Mouse (Mus musculus) C2C12 (cell line): Measurements from ENCODE around the gene Rpl10a. TPM values are rescaled to one million over a fixed set of nuclear protein-coding genes. Genes with fewer than 3 reads are reported as not detected.

Source experiments
- H3K27me3 ChIP-seq: one replicate; pipeline ENCODE4 v1.6.1; 2011; ENCODE audit not compliant: control insufficient read depth, insufficient read depth, insufficient read length
- H3K36me3 ChIP-seq: one replicate; pipeline ENCODE4 v1.6.1; 2011; ENCODE audit not compliant: control insufficient read depth, insufficient read depth
- H3K4me3 ChIP-seq: one replicate; pipeline ENCODE4 v1.5.1; 2011; ENCODE audit warnings: mild to moderate bottlenecking, control low read depth; ENCODE audit not compliant: poor library complexity, insufficient read depth, severe bottlenecking
- H3K79me2 ChIP-seq: one replicate; pipeline ENCODE4 v1.6.1; 2011; ENCODE audit not compliant: control insufficient read depth, insufficient read depth
- H3K79me3 ChIP-seq: one replicate; pipeline ENCODE4 v1.6.1; 2011; ENCODE audit warnings: low read depth, control low read depth
- H3ac ChIP-seq: one replicate; pipeline ENCODE3; 2011; ENCODE audit warnings: low read depth; ENCODE audit not compliant: control insufficient read depth, insufficient read length
- CEBPB ChIP-seq: IDR thresholded peaks from one replicate; pipeline ENCODE4 v1.6.1; 2011; ENCODE audit warnings: low read depth, mild to moderate bottlenecking, control low read depth, moderate library complexity
- CTCF ChIP-seq: IDR thresholded peaks from one replicate; pipeline ENCODE4 v1.5.1; 2011; ENCODE audit not compliant: control insufficient read depth, insufficient read depth, insufficient read length
- FOSL1 ChIP-seq: IDR thresholded peaks from one replicate; pipeline ENCODE4 v1.8.0; 2011; ENCODE audit warnings: mild to moderate bottlenecking, low read length; ENCODE audit not compliant: poor library complexity, insufficient read depth, severe bottlenecking
- MAX ChIP-seq: IDR thresholded peaks from one replicate; pipeline ENCODE4 v1.6.1; 2011; ENCODE audit warnings: mild to moderate bottlenecking, control low read depth
- MYOD1 ChIP-seq: IDR thresholded peaks from one replicate; pipeline ENCODE4 v1.6.1; 2011; ENCODE audit warnings: low read depth; ENCODE audit not compliant: control insufficient read depth, insufficient read length
- MYOG ChIP-seq: IDR thresholded peaks from one replicate; pipeline ENCODE4 v1.6.1; 2011; ENCODE audit not compliant: control insufficient read depth, insufficient read length; ENCODE audit errors: extremely low read depth
- USF1 ChIP-seq: IDR thresholded peaks from one replicate; pipeline ENCODE4 v1.6.1; 2011; ENCODE audit warnings: low read depth, mild to moderate bottlenecking, control low read depth, moderate library complexity
- polyA plus RNA-seq: library from polyadenylated mRNA; unstranded; fragments of >200 nt; fragmentation: generic; extraction: Trizol; gene quantifications from one replicate; pipeline ENCODE4 v1.2.1, GENCODE M21; 2012; ENCODE audit warnings: missing spikeins

Rpl10a gene
- polyA plus RNA-seq, 1 experiment: 3,499 TPM

GRCm38 (mm10) chr17:28380255-28380654 lies 52.0 kb downstream of the Rpl10a start:
- no peaks in the 10 kb centered on the region for H3K36me3 ChIP-seq
- no peaks in the 10 kb centered on the region for H3K79me3 ChIP-seq
- no peaks in the 10 kb centered on the region for H3K27me3 ChIP-seq
- TF ChIP-seq MYOG (no peak), CEBPB (no peak), USF1 (no peak), MYOD1 (no peak), CTCF (no peak), FOSL1 (no peak), MAX (no peak)
- no peak overlapping the region for H3ac ChIP-seq
- H3K79me2 ChIP-seq: no peaks in the 10 kb centered on the region
- no peak overlapping the region for H3K4me3 ChIP-seq

Other genes starting within 250 kb of the Rpl10a start
- not detected for gene Tcp11, start 247.8 kb upstream of the Rpl10a start, polyA plus RNA-seq
- gene Scube3, start 186.3 kb upstream of the Rpl10a start, polyA plus RNA-seq: 0.09 TPM
- 21.0 TPM for gene Zfp523, start 151.3 kb upstream of the Rpl10a start, polyA plus RNA-seq
- 5.7 TPM for gene Def6, start 120.7 kb upstream of the Rpl10a start, polyA plus RNA-seq
- gene Ppard, start 95.8 kb upstream of the Rpl10a start, polyA plus RNA-seq: 24.7 TPM
- 42.0 TPM for gene Fance, start 15.0 kb upstream of the Rpl10a start, polyA plus RNA-seq
- gene Tead3, start 22.3 kb downstream of the Rpl10a start, polyA plus RNA-seq: 21.5 TPM
- 0.27 TPM for gene Tulp1, start 36.8 kb downstream of the Rpl10a start, polyA plus RNA-seq
- 24.4 TPM for gene Fkbp5, start 189.1 kb downstream of the Rpl10a start, polyA plus RNA-seq
- gene Armc12, start 202.3 kb downstream of the Rpl10a start, polyA plus RNA-seq: not detected
- gene Clpsl2, start 220.9 kb downstream of the Rpl10a start, polyA plus RNA-seq: not detected
- not detected for gene Clps, start 232.3 kb downstream of the Rpl10a start, polyA plus RNA-seq
- 0.06 TPM for gene Lhfpl5, start 247.2 kb downstream of the Rpl10a start, polyA plus RNA-seq